Mouse (Mus musculus): ENCODE measurements around the gene Wwp2. TPM values are rescaled to one million over a fixed set of nuclear protein-coding genes. Genes with fewer than 3 reads are reported as not detected.

Wwp2 gene
- polyA plus RNA-seq, 1 experiment from 2014 or later: 37.9 TPM

DNA sequence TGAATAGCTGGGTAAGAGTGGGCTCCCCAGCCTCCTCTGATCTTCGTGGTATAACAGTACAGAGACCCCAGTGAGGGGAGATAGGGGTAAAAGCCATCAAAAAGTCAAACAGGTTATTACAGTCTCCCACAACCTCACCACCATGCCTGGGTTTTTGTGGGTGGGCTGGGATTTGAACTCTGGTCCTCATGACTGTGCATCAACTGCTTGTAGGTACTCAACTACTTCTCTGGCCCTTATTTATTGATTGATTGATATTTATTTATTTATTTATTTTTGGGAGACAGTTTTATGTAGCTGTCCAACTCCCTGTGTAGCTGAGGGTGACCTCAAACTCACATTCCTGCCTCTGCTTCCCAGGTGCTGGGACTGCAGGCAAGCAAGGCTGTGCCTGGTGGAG is 161.6 kb downstream of the Wwp2 start:
- Histone ChIP-seq H3K36me3 (no peaks in the 10 kb centered on the region), H3K4me1 (0 out of 2 replicates have a peak, but pooled peaks cover 2% of the 10 kb centered on the region), H3K27me3 (replicated peaks) (peaks cover 17% of the 10 kb centered on the region), H3K27ac (no peak overlapping the region), H3K4me2 (no peak overlapping the region), H3K4me3 (no peak overlapping the region), H3K9ac (no peak overlapping the region), H3K9me3 (replicated peaks) (0 out of 2 replicates have a peak, but pooled peaks cover 4% of the 10 kb centered on the region)
- 50% methylated on average over 1 of the region's 1 CpGs for WGBS (ENCODE audit: insufficient replicate concordance)
- no peak for ATAC-seq

DNA sequence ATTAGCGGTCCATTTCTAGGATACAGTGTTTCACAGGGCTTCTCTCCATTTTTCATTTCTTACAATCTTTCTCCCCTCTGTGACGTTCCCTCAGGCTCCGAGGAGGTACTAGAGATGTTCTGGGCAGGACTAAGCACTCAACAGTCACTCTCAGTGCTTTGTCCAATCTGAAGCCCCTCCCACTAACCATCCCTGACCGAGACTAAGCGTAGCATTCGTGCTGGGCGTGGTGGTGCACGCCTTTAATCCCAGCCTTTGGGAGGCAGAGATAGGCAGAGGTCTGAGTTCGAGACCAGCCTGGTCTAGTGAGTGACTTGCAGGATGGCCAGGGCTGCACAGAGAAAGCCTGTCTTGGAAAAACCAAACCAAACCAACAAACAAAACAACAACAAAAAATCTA is 163.5 kb downstream of the Wwp2 start:
- Histone ChIP-seq H3K9me3 (replicated peaks) (0 out of 2 replicates have a peak, but pooled peaks cover 4% of the 10 kb centered on the region), H3K4me2 (no peak overlapping the region), H3K9ac (no peak overlapping the region), H3K4me1 (0 out of 2 replicates have a peak, but pooled peaks cover 2% of the 10 kb centered on the region), H3K36me3 (no peaks in the 10 kb centered on the region), H3K27me3 (replicated peaks) (peaks cover 22% of the 10 kb centered on the region; the same call in 1 of the 2 replicates), H3K27ac (no peak overlapping the region), H3K4me3 (no peak overlapping the region)
- 70% methylated on average over 9 of the region's 9 CpGs for WGBS (ENCODE audit: insufficient replicate concordance)
- ATAC-seq: no peak

DNA sequence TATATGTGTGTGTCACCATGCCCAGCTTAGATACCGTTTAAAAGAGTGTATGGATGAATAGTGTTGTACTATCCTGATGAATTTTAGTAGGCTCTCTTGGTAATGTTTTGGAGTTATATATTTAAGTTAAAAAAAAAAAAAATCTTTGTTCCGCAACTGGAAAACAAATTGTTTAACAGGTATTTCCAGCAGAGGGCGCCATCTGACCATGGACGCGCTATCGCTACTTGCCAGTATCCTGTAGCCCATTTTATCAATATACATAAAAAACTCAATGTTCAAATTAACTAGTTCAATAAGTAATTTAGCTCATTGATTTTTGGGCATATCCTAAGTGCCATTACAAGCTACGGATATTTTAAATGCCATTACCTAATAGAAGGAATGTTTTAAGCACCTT is 166.9 kb downstream of the Wwp2 start:
- no peaks in the 10 kb centered on the region for H3K36me3 ChIP-seq
- H3K4me1 ChIP-seq: no peaks in the 10 kb centered on the region
- no peak for ATAC-seq
- no peak overlapping the region for H3K4me2 ChIP-seq
- H3K27ac ChIP-seq: no peak overlapping the region
- no peak overlapping the region for H3K4me3 ChIP-seq
- peaks cover 22% of the 10 kb centered on the region; the same call in 1 of the 2 replicates for H3K27me3 ChIP-seq (replicated peaks)
- WGBS (ENCODE audit: insufficient replicate concordance): 3% methylated on average over 7 of the region's 7 CpGs
- no peak overlapping the region for H3K9ac ChIP-seq
- H3K9me3 ChIP-seq (replicated peaks): no peaks in the 10 kb centered on the region

MicroRNAs encoded within 50 kb of the gene (microRNA counts, 519-probe panel; counts per million panel counts)
- microRNA mmu-miR-140: 4,220 counts per million, percentile 79 among the panel's probes with 10 or more counts

Small RNA genes lying within 50 kb of the gene (microRNA-seq; reads per million reads assigned to microRNA genes)
- 4,852 reads per million, percentile 88 among the genes with 10 or more reads in this experiment for gene Mir140

Other genes with a start within 250 kb of the Wwp2 start
- gene Nfat5, start 142.9 kb upstream of the Wwp2 start, polyA plus RNA-seq (2016; fragmentation: Nextera tagmentation; extraction: Ambion mirVana): 3.4 and 3.5 TPM in 2 replicates
- gene Nqo1, start 33.2 kb upstream of the Wwp2 start, polyA plus RNA-seq (2016; fragmentation: Nextera tagmentation; extraction: Ambion mirVana): 16.5 and 17.2 TPM in 2 replicates
- 63.7 and 68.9 TPM in 2 replicates for gene Nob1, start 11.3 kb upstream of the Wwp2 start, polyA plus RNA-seq (2016; fragmentation: Nextera tagmentation; extraction: Ambion mirVana)
- 248 and 257 TPM in 2 replicates for gene Psmd7, start 152.1 kb downstream of the Wwp2 start, polyA plus RNA-seq (2016; fragmentation: Nextera tagmentation; extraction: Ambion mirVana)